Mouse (Mus musculus) spleen, postnatal 0 days (tissue): ENCODE data around the gene Tnp1. TPM values are rescaled to one million over a fixed set of nuclear protein-coding genes. Genes with fewer than 3 reads are reported as not detected.

Experiments
- polyA plus RNA-seq: library from polyadenylated mRNA; unstranded; fragments of >200 nt; fragmentation: Nextera tagmentation; extraction: Ambion mirVana; gene quantifications from 2 replicates; pipeline ENCODE4 v1.2.1, GENCODE M21; 2015

Gene Tnp1
- polyA plus RNA-seq: not detected in 2 replicates

DNA sequence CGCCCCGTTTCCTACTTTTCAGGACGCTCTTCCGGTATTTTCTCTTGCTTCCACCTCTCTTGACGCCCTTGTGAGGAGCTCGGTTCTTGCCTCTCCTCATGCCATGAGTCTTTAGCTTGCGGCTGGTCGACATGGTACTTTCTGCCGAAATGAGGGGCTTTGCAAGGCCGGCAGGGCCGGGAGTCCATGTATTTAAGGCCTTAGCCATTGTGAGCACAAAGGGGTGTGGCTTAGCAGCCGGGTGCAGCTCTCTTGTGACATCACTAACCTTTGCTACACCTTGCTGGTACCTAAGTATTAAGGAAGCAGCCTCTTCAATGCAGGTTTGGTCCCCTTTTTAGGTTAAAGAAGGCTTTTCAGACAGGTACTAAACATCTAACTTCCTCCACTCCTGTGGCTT, at the start of gene Tnp1:
Tnp1 (minus strand) TSS at position 179 of the 400 bp plus-strand sequence.

Other genes with a start within 250 kb of the Tnp1 start
- 25.3 and 29.3 TPM in 2 replicates for gene Igfbp2, start 191.4 kb downstream of the Tnp1 start, polyA plus RNA-seq
- 13.6 and 20.4 TPM in 2 replicates for gene Igfbp5, start 141.0 kb downstream of the Tnp1 start, polyA plus RNA-seq